Mouse (Mus musculus) bone marrow, adult 2 months (tissue): Measurements from ENCODE around the gene Homer2. TPM values are rescaled to one million over a fixed set of nuclear protein-coding genes. Genes with fewer than 3 reads are reported as not detected.

Source experiments
- H3K27ac ChIP-seq: fragments of 200-500 bp; 2 replicates; pipeline ENCODE4 v1.5.1; 2012; ENCODE audit warnings: low read depth, mild to moderate bottlenecking, control low read depth, inconsistent platforms, low read length; ENCODE audit not compliant: control insufficient read depth, poor library complexity, insufficient read depth
- H3K4me1 ChIP-seq: fragments of 200-500 bp; 2 replicates; pipeline ENCODE4 v1.6.1; 2011; ENCODE audit warnings: low read length; ENCODE audit not compliant: control insufficient read depth, insufficient read depth
- H3K4me3 ChIP-seq: fragments of 200-500 bp; replicated peaks from 2 replicates; pipeline ENCODE3; 2011; ENCODE audit warnings: mild to moderate bottlenecking, low read depth, low read length, control low read depth; ENCODE audit not compliant: control insufficient read depth
- CTCF ChIP-seq: fragments of 200-500 bp; IDR thresholded peaks from 2 replicates; pipeline ENCODE4 v1.5.1; 2011; ENCODE audit warnings: low read length, control low read depth; ENCODE audit not compliant: control insufficient read depth, insufficient read depth
- POLR2A ChIP-seq: fragments of 200-500 bp; IDR thresholded peaks from 2 replicates; pipeline ENCODE4 v1.6.1; 2011; ENCODE audit warnings: low read depth, mild to moderate bottlenecking, control low read depth, low read length, borderline replicate concordance; ENCODE audit not compliant: control insufficient read depth
- whole genome bisulfite sequencing: fragments of 180-500 bp; shearing (Covaris S2); methylation state at CpG from one replicate; pipeline ENCODE4 v1.1.7; 2018; 5-methylcytosine and 5-hydroxymethylcytosine counted together
- polyA plus RNA-seq: library from polyadenylated mRNA; stranded (reverse); fragments of >200 nt; gene quantifications from 2 replicates; pipeline ENCODE4 v1.2.4, GENCODE M21; 2011; ENCODE audit warnings: low replicate concordance; ENCODE audit not compliant: missing spikeins, insufficient read depth, insufficient read length

The Homer2 gene
- polyA plus RNA-seq, 1 experiment: 2.1 TPM

DNA sequence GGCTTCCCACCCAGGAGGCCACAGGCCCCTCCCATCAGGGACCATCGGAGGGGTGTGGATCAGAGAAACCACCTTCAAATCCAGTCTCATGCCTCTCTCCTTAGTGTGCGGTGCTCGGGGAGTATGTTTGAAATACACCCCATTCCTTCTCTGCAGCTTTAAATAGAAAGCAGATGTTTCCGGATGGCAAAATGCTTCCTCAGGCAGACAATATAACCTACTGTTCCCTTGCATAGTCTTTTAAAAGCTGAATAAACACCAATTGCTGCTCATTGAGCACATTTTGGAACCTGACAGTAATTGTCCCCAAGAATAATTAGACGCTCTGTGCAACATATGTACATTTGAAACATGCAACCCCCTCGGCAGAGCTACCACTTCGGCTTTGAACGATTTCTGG lies 53.3 kb downstream of the Homer2 start:
- WGBS: 42% methylated on average over 8 of the region's 8 CpGs
- no peak overlapping the region for H3K27ac ChIP-seq
- no peak overlapping the region for H3K4me3 ChIP-seq
- H3K4me1 ChIP-seq: no peaks in the 10 kb centered on the region
- TF ChIP-seq CTCF (no peak), POLR2A (no peak)

DNA sequence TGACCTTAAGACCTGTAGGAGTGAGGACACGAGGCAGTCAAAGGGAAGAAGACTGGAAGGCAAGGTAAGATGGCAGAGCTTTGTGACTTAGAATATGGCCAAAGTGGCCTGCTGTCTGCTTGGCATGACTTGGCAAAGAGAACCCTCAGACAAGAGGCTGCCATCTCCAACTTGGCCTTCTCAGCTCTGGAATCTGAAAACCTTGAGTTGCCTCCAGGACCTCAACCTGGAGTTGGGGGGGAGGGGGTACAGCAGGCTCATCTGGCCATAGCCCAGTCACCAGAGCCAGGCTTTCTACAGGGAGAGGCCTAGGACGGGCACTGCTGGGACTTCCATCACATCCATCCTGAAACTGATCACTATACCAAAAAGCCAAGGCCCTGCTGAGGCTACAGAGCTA lies 55.0 kb downstream of the Homer2 start:
- 66% methylated on average over 2 of the region's 2 CpGs for WGBS
- Histone ChIP-seq H3K4me1 (no peaks in the 10 kb centered on the region), H3K4me3 (no peak overlapping the region), H3K27ac (no peak overlapping the region)
- no peak for TF ChIP-seq CTCF
- no peak for TF ChIP-seq POLR2A

DNA sequence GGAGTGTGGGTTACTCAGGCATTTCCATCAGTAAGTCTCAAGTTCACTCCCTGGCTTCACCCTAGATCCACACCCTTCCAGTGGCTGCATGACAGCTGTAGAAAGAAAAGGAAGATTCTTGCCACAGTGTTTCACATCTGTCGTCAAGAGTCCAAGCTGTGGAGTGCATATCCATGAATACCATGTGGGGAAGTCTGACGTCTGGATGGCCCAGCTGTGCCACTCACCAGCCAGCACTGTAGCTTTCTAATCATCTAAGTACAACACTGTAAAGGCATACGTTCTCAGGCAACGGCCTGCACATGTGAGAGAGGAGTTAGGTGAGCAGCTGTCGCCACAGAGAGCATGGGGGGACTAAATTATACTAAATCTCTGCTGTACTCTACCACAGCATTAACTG lies 56.0 kb downstream of the Homer2 start:
- no peaks in the 10 kb centered on the region for H3K4me1 ChIP-seq
- 84% methylated on average over 5 of the region's 5 CpGs for WGBS
- no peak overlapping the region for H3K4me3 ChIP-seq
- TF ChIP-seq POLR2A (no peak), CTCF (no peak)
- H3K27ac ChIP-seq: no peak overlapping the region

DNA sequence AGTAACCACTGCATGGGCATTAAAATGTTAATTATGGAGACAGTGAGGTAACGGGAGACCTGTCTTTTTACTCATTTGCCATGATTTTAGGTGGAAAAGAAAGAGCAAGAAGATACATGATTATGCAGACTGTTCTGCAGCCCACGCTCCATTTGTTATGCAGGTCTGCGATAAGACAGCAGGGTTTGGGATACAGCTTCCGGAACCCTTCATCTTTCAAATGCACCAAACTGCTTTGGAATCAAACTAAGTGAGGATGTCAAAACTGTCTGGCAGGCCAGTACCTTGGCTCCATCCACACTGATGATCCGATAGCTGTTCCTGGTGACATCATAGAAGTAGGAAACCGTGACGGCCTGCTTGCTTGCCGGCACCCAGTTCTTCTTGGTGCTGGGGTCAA lies 58.1 kb downstream of the Homer2 start:
- H3K27ac ChIP-seq: no peak overlapping the region
- WGBS: 91% methylated on average over 8 of the region's 8 CpGs
- TF ChIP-seq CTCF (no peak), POLR2A (no peak)

DNA sequence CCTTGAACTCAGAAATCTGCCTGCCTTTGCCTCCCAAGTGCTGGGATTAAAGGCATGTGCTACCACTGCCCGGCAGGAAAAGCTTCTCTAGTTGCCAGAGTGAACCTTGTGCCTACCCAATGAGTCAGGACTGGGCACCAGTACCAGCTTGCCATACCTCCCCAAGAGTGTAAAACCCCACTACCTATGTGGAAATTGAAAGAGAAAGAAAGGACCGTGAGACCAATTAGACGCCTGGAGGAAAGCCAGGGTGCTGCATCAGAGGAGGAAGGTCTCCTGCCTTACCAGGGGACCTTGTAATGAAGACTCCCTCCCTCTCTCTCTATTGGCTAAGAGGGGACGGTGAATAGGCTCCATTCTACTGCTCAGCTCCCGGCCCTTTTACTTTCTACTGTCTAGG lies 59.4 kb downstream of the Homer2 start:
- H3K4me1 ChIP-seq: no peaks in the 10 kb centered on the region
- H3K4me3 ChIP-seq: no peak overlapping the region
- WGBS: 38% methylated on average over 5 of the region's 5 CpGs
- H3K27ac ChIP-seq: no peak overlapping the region
- no peak for TF ChIP-seq POLR2A
- TF ChIP-seq CTCF: no peak

More for the DNA sequence above, 58.1 kb downstream of the Homer2 start:
- Histone ChIP-seq H3K4me3 (no peak overlapping the region), H3K4me1 (no peaks in the 10 kb centered on the region)

- Histone ChIP-seq H3K27ac (no peak overlapping the region), H3K4me3 (no peak overlapping the region), H3K4me1 (no peaks in the 10 kb centered on the region)
- TF ChIP-seq POLR2A (no peak), CTCF (no peak)
- 75% methylated on average over 7 of the region's 7 CpGs for WGBS
These were observed 62.6 kb downstream of the Homer2 start for GRCm38 (mm10) chr7:81644551-81645235.

GRCm38 (mm10) chr7:81641101-81641500 lies 66.2 kb downstream of the Homer2 start:
- WGBS: 70% methylated on average over 6 of the region's 6 CpGs
- TF ChIP-seq POLR2A: no peak
- TF ChIP-seq CTCF: no peak
- no peak overlapping the region for H3K27ac ChIP-seq
- no peaks in the 10 kb centered on the region for H3K4me1 ChIP-seq
- H3K4me3 ChIP-seq: no peak overlapping the region

- no peak for TF ChIP-seq CTCF
- no peak for TF ChIP-seq POLR2A
- 75% methylated on average over 6 of the region's 6 CpGs for WGBS
- no peak overlapping the region for H3K4me3 ChIP-seq
- H3K27ac ChIP-seq: no peak overlapping the region
- H3K4me1 ChIP-seq: no peaks in the 10 kb centered on the region
These were observed 74.7 kb downstream of the Homer2 start for GRCm38 (mm10) chr7:81632586-81632985.

DNA sequence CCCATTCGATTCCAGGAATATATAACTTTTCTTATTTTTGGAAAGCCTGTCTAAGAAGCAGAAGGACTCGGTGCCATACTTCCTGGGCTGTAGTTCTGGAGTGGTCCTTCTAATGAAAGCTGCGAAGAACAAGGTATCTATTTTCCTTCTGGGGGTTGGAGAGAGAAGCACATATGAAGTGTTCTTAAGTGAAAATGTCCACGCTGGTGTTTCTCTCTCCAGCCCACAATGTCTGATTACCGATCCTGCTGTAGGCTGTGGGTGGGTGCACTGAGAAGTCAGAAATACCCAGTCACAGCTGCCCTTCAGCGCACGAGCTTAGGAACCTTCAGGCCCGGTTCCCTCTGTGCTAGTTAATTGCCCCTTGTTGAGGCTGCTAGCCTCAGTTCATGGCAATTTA lies 76.1 kb downstream of the Homer2 start:
- no peak for TF ChIP-seq CTCF
- no peaks in the 10 kb centered on the region for H3K4me1 ChIP-seq

More for the DNA sequence above, 76.1 kb downstream of the Homer2 start:
- Histone ChIP-seq H3K27ac (no peak overlapping the region), H3K4me3 (no peak overlapping the region)
- 81% methylated on average over 8 of the region's 8 CpGs for WGBS
